Mouse (Mus musculus): ENCODE data around the gene Reep6. TPM values are rescaled to one million over a fixed set of nuclear protein-coding genes. Genes with fewer than 3 reads are reported as not detected.

Reep6 gene
- polyA plus RNA-seq, 1 experiment = 287 TPM

- H3K4me1 ChIP-seq (ENCODE audit: control insufficient read depth, insufficient read depth, insufficient read length, low read length) = peaks cover 3% of the 10 kb centered on the region
- TF ChIP-seq POLR2A (IDR thresholded peaks at IDR 0.05; ENCODE audit: low read depth, low read length) (no peak), CTCF (IDR thresholded peaks at IDR 0.05; ENCODE audit: extremely low read depth, insufficient read length, insufficient replicate concordance, low read depth, low read length) (peak; percentile 22; the same call in 1 of the 2 replicates)
- WGBS = 56% methylated on average over 8 of the region's 8 CpGs
- peaks cover 45% of the 10 kb centered on the region for H3K36me3 ChIP-seq (ENCODE audit: control insufficient read depth, insufficient read depth, low read length)
- no peak overlapping the region for H3K27ac ChIP-seq (ENCODE audit: insufficient read depth, low read depth, low read length)
- H3K4me3 ChIP-seq (ENCODE audit: low read depth, low read length) = no peak overlapping the region
- H3K27me3 ChIP-seq (ENCODE audit: control insufficient read depth, insufficient read depth, low read length) = no peaks in the 10 kb centered on the region
These were observed 41.1 kb upstream of the Reep6 start for GRCm38 (mm10) chr10:80288657-80289056.

- peak; percentile 92 for TF ChIP-seq POLR2A (IDR thresholded peaks at IDR 0.05; ENCODE audit: low read depth, low read length)
- peak; percentile 54; the same call in 1 of the 2 replicates for TF ChIP-seq CTCF (IDR thresholded peaks at IDR 0.05; ENCODE audit: extremely low read depth, insufficient read length, insufficient replicate concordance, low read depth, low read length)
- peak within 1 kb of the TSS; percentile 77 for H3K4me3 ChIP-seq (ENCODE audit: low read depth, low read length)
- H3K36me3 ChIP-seq (ENCODE audit: control insufficient read depth, insufficient read depth, low read length) = peaks cover 21% of the 10 kb centered on the region
- H3K27ac ChIP-seq (ENCODE audit: insufficient read depth, low read depth, low read length) = peak within 1 kb of the TSS; percentile 4
- peaks cover 10% of the 10 kb centered on the region for H3K4me1 ChIP-seq (ENCODE audit: control insufficient read depth, insufficient read depth, insufficient read length, low read length)
- H3K27me3 ChIP-seq (ENCODE audit: control insufficient read depth, insufficient read depth, low read length) = 0 out of 2 replicates have a peak, but pooled peaks cover under 1% of the 10 kb centered on the region
- WGBS = under 1% methylated on average over 64 of the region's 72 CpGs
These were observed 37.3 kb upstream of the Reep6 start, which contains the start of gene Rps15 for GRCm38 (mm10) chr10:80292251-80293146. Gene Rps15, plus strand, starts transcription at chr10:80292453.

- Histone ChIP-seq H3K27ac (ENCODE audit: insufficient read depth, low read depth, low read length) (no peak overlapping the region), H3K27me3 (ENCODE audit: control insufficient read depth, insufficient read depth, low read length) (peaks cover 8% of the 10 kb centered on the region), H3K4me3 (ENCODE audit: low read depth, low read length) (peak overlapping the region; percentile 77), H3K4me1 (ENCODE audit: control insufficient read depth, insufficient read depth, insufficient read length, low read length) (peaks cover 7% of the 10 kb centered on the region), H3K36me3 (ENCODE audit: control insufficient read depth, insufficient read depth, low read length) (peaks cover 16% of the 10 kb centered on the region)
- TF ChIP-seq CTCF (IDR thresholded peaks at IDR 0.05; ENCODE audit: extremely low read depth, insufficient read length, insufficient replicate concordance, low read depth, low read length) (no peak), POLR2A (IDR thresholded peaks at IDR 0.05; ENCODE audit: low read depth, low read length) (no peak)
- 10% methylated on average over 14 of the region's 14 CpGs for WGBS
These were observed 36.4 kb upstream of the Reep6 start for GRCm38 (mm10) chr10:80293325-80293724.

- no peak overlapping the region for H3K4me3 ChIP-seq (ENCODE audit: low read depth, low read length)
- H3K36me3 ChIP-seq (ENCODE audit: control insufficient read depth, insufficient read depth, low read length) = peaks cover 15% of the 10 kb centered on the region
- H3K4me1 ChIP-seq (ENCODE audit: control insufficient read depth, insufficient read depth, insufficient read length, low read length) = peaks cover 7% of the 10 kb centered on the region
- H3K27me3 ChIP-seq (ENCODE audit: control insufficient read depth, insufficient read depth, low read length) = peaks cover 18% of the 10 kb centered on the region
- no peak overlapping the region for H3K27ac ChIP-seq (ENCODE audit: insufficient read depth, low read depth, low read length)
- WGBS = 76% methylated on average over 4 of the region's 4 CpGs
- no peak for TF ChIP-seq POLR2A (IDR thresholded peaks at IDR 0.05; ENCODE audit: low read depth, low read length)
- no peak for TF ChIP-seq CTCF (IDR thresholded peaks at IDR 0.05; ENCODE audit: extremely low read depth, insufficient read length, insufficient replicate concordance, low read depth, low read length)
These were observed 35.4 kb upstream of the Reep6 start for GRCm38 (mm10) chr10:80294311-80294710.

- Histone ChIP-seq H3K4me3 (ENCODE audit: low read depth, low read length) (no peak overlapping the region), H3K27me3 (ENCODE audit: control insufficient read depth, insufficient read depth, low read length) (peaks cover 21% of the 10 kb centered on the region), H3K4me1 (ENCODE audit: control insufficient read depth, insufficient read depth, insufficient read length, low read length) (peaks cover 7% of the 10 kb centered on the region), H3K36me3 (ENCODE audit: control insufficient read depth, insufficient read depth, low read length) (peaks cover 15% of the 10 kb centered on the region), H3K27ac (ENCODE audit: insufficient read depth, low read depth, low read length) (no peak overlapping the region)
- WGBS = 30% methylated on average over 7 of the region's 7 CpGs
- TF ChIP-seq POLR2A (IDR thresholded peaks at IDR 0.05; ENCODE audit: low read depth, low read length) (no peak), CTCF (IDR thresholded peaks at IDR 0.05; ENCODE audit: extremely low read depth, insufficient read length, insufficient replicate concordance, low read depth, low read length) (no peak)
These were observed 34.9 kb upstream of the Reep6 start for GRCm38 (mm10) chr10:80294788-80295303.

GRCm38 (mm10) chr10:80295618-80296425 is 33.9 kb upstream of the Reep6 start, which contains the start of gene Apc2:
Gene Apc2, plus strand, starts transcription at chr10:80295977.
- Histone ChIP-seq H3K4me3 (ENCODE audit: low read depth, low read length) (peak within 1 kb of the TSS; percentile 52), H3K36me3 (ENCODE audit: control insufficient read depth, insufficient read depth, low read length) (peaks cover 15% of the 10 kb centered on the region), H3K27ac (ENCODE audit: insufficient read depth, low read depth, low read length) (no peak within 1 kb of the TSS), H3K4me1 (ENCODE audit: control insufficient read depth, insufficient read depth, insufficient read length, low read length) (peaks cover 7% of the 10 kb centered on the region), H3K27me3 (ENCODE audit: control insufficient read depth, insufficient read depth, low read length) (peaks cover 24% of the 10 kb centered on the region)
- TF ChIP-seq CTCF (IDR thresholded peaks at IDR 0.05; ENCODE audit: extremely low read depth, insufficient read length, insufficient replicate concordance, low read depth, low read length) (peak; percentile 84), POLR2A (IDR thresholded peaks at IDR 0.05; ENCODE audit: low read depth, low read length) (no peak)
- 9% methylated on average over 26 of the region's 26 CpGs for WGBS
